Mouse (Mus musculus): ENCODE results near the gene Vma21.
A peak's percentile ranks its signal among the peaks of the same experiment; 100 is the strongest.

Gene Vma21

DNA sequence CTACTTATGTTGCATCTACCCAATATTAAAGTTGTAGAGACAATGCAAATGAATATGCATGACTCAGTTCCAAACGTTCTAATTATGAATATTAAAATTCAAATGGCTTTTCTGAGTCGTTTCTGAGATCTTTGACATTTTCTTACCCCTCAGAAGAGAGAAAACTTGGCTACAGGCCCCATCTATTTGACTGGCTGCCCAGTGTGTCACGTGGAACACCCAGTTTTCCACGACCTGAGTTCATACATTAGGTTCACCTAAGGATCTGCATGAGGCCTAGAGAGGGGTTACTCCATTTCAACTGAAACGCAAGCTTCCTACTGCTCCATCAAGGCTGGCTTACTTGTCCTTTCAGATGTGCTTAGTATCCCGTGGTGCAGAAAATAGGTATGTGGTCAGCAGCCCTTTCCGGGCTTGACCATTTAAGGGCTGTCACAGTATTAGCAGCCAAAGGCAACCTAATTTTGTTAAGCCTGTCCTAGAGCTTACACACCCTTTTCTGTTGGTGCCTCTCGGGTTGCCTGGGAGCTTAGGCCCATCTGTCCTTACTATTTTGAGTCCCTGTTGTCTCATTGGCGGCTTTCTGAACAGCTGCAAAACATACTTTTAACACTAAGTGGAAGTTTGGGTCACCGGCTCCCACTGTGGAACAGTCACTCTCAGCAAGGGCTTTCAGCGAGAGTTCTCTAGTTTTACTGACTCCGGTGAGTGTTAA, at the start of gene Vma21:
TSS of gene Vma21 (plus strand) at position 294 of the 715 bp plus-strand sequence.
- DNase-seq (ENCODE audit: low read depth, low spot score): no peak

DNA sequence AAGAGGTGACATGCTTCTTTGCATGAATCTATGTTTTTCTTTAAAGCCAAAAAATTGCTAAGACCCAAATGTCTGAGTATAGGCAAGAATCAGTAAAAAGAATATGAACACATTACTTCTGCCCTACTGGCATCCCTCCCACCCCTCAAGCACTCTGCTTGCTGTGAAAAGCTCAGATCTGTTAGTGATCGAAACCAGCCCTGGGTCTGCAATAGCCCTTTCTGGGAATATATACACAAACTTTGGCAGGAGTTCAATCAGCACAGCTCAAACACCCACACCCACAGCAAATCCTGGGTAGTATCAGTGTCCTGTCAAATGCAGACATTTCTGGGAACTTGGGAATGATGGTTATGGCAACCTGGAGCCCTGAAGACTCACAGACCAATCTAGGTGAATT, 47.8 kb upstream of the Vma21 start:
- DNase-seq (ENCODE audit: low read depth, low spot score): no peak

DNA sequence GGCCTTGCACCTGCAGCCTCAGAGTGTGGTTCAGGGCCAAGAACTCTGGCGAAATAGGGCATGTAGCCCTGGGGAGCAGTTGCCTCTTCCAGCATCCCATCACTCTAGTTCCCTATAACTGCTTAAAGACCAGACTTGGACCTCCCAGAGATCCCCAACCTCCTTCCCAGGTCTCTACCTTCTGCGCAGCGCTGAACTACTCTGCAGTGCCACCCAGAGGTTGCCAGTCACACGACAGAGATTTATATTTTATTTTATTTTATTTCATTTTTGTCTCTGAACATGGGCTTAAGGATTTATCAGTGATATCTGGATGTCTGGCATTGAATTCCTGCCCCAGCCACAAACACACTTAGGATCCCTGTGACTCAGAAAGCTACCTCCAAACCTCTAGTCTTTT, 24.6 kb upstream of the Vma21 start:
- DNase-seq (ENCODE audit: low read depth, low spot score): no peak

DNA sequence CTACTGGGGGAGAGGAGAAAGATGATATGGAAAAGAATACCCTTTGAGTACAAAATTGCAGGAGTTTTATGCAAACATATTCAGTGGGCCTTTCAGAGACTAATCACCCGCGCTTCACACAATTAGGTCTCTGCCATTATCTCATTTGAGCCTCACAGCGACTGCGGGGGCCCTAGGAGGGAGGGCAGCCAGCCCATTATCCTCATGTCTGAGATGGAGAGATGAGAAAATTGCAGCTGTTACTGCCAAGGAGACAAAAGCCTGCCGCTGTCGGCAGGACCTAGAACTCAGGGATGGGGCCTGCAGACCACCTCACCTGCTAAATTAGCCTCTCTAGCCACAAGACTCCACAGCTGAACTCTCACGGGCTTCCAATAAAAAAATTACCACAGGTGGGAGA, 18.0 kb upstream of the Vma21 start:
- no peak for DNase-seq (ENCODE audit: low read depth, low spot score)

DNA sequence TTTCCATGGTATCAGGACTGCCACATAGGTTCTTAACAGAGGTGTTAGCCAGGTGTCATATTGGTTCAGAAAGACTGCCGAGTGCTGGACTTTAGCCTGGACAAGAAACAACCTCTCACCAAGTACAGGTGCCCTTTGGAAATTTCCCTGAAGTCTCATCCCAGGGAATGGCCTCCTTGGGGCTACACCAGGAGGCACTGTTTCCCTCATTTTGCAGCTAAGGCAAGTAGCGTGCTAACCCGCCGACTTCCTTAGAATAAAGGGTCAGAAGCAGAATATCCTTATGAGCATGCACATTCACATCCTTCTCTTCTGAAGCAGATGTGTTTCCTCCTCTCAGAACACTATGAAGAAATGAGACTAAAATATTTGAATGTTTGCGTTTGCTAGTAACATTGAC, 16.8 kb upstream of the Vma21 start:
- no peak for DNase-seq (ENCODE audit: low read depth, low spot score)

DNA sequence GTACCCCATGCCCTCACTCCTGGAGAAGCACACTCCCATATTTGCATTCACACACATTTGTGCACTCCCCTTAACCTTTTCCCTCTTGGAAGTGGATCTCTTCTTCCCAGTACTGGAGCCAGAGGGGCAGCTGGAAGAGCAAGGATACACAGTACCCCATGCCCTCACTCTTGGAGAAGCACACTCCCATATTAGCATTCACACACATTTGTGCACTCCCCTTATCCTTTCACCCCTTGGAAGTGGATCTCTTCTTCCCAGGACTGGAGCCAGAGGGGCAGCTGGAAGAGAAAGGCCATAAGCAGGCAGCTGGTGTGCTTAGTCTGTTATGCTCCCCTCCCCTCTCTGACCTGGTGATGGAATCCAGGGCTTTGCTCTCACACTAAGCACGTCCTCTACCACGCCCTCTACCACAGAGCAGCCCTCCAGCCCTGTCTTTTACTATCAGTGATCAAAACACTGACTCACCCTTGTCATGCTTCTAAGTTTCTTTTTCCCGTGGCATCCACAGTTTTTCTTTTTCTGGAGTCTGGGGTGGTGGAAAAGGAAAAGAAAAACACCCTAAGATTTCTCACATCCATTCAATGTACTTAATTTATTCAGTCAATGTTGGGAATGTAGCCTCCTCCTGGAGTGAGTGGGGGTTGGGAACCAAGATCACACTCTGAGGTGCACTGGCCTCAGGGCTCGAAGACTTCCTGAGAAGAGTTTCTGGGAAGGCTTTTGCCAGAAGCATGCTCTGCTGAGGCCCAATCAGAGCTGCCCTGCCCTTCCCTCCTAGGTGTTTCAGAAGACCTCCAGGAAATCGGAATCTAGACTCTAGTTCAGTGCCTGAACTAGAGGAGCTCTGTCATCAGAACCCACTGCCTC, 3.5 kb upstream of the Vma21 start:
- no peak for DNase-seq (ENCODE audit: low read depth, low spot score)

DNA sequence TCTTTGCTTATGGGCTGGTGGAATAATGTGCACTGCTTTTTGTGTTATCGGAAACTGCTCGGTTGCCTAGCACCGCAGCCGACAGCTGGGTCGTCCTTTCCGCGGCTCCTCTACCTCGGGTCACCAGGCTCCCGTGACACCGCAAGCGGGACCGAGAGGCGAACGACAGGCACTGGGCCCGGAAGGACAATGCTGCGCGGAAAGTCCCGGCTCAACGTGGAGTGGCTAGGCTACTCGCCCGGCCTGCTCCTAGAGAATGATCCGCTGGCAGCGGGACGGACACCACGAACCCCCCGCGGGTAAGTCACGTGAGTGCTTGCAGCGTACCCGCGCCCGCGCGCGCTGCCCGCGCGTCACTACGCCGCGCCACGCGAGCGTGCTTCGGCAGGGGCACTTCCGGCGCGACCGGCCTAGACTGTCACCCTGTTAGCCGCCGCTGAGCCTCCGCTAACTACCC, 705 bp downstream of the Vma21 start:
- peak; percentile 74 for DNase-seq (ENCODE audit: low read depth, low spot score)

DNA sequence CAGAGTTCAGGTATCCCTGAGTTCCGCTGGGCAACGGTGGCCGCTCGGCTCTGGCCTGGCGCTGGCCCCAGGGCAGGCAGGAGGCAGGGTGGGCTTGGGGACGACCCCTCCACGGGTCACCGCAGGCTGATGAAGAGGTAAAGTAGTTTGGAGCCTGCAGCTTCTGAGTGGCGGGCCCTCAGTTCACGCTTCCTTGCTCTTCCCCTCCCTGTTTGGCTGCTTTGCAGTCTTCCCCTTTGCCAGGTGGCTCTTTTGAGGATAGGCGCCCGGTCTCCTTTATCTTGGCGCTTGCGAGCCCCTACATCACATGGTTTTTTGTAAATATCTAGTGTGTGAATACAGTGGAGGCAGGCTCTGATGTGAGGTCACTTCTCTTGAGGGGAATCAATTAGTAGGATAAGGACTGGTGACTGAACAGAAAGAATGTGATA, 1.2 kb downstream of the Vma21 start:
- no peak for DNase-seq (ENCODE audit: low read depth, low spot score)

DNA sequence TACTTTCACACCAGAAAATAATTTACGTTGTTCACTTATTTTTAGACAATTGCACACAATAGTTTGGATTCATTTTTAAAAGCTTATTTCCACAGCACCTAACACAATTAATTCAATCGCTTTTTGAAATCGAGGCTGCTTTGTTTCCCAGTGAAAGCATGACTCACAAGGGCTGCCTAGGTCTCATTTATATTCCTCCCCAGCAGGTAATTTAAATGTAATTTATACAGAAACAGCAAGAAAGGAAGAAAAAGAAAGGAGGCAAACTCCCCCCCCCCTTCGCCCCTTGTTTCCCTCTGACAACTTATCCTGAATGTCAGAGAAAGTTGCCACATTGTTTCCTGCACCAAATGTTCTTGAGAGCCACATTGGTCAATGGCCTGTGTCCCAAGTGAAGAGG, 23.2 kb downstream of the Vma21 start:
- no peak for DNase-seq (ENCODE audit: low read depth, low spot score)

DNA sequence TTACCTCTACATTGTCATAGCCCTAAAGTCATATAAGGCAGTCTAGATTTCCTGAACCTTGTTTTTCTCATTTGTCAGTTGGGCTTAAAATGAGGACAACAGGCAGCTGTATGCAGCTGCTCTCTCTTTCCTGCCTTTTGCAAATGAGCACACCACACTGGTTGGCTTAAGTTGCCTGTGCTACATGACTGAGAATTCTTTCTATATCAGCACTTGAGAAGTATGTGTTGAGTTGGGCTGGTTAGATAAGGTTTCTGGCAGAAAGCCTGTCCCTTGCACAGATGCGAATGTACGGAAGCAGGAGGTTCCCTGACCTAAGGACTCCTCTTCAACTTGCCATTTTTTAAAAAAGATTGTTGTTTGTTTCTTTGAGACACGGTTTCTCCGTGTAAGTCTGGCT, 31.0 kb downstream of the Vma21 start:
- DNase-seq (ENCODE audit: low read depth, low spot score): no peak

DNA sequence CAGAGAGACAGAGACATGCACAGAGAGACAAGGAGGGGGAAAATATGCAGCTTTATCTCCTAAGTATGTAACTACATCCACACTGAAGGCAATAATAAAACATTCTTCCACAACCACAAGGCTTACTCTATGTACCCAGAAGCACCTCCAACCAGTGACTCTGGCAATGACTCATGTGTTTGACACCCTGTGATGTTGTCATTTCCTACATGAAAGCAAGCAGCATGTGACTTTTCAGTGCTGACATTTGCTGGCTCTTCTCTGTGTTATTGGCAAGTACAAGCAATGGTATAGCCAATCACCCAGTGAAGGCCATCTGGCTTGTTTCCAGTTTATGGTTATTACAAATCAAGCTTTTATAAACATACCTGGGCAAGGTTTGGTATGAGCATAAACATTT, 38.1 kb downstream of the Vma21 start:
- no peak for DNase-seq (ENCODE audit: low read depth, low spot score)
